Mouse (Mus musculus) left cerebral cortex, adult 8-10 months (tissue): Measurements from ENCODE around the gene Nfix. TPM values are rescaled to one million over a fixed set of nuclear protein-coding genes. Genes with fewer than 3 reads are reported as not detected.

ENCODE experiments used
- DNase-seq, 2 experiments: peaks; one replicate each; pipeline ENCODE4 v3.0.0; 2022; ENCODE audit warnings: low spot score in 2 of 2
- total RNA-seq, 4 experiments: library from RNA; stranded (reverse); gene quantifications; 2 replicates each; pipeline ENCODE4 v1.2.4; 2022

Gene Nfix
- total RNA-seq, 4 experiments from 2014 or later, result 352 to 438 (median 370) TPM

GRCm38 (mm10) chr8:84722530-84722849 is 77.7 kb downstream of the Nfix start:
- DNase-seq, result no peak

DNA sequence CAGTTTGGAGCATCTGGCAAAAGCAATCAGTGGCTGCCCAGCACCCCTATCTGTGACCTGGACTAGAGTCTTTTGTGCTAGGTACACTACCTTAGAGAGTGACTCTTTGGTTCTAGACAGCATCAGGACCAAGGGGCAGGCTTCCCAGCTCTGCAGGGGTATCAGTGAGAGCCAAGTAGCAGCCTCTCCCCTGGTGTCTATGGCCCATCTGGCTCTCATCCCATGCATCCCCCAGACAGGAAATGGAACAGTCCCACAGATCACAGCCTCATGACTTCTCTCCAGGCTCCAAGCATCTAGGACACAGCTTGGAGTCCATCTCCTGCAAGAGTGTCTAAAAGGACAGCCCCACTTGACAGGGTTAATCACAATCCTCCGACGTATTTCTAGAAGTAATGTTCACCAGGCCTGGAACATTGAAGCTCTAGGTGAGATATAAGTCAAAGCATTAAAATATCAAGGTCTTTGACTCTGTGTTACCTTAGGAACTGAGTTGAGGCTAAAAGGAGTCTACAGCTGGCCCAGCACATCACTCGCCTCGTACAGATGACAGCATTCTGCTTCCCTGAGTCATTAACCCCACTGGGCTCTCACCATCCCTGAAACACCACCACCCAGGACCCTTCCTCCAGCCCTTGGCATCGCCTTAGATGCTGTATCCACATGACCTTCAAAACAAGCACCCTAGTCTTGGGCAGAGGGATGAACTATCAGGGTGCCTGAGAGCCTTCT is 81.0 kb downstream of the Nfix start:
- DNase-seq, result no peak

- no peak for DNase-seq
Observed at GRCm38 (mm10) chr8:84718476-84718875, 81.7 kb downstream of the Nfix start.

DNA sequence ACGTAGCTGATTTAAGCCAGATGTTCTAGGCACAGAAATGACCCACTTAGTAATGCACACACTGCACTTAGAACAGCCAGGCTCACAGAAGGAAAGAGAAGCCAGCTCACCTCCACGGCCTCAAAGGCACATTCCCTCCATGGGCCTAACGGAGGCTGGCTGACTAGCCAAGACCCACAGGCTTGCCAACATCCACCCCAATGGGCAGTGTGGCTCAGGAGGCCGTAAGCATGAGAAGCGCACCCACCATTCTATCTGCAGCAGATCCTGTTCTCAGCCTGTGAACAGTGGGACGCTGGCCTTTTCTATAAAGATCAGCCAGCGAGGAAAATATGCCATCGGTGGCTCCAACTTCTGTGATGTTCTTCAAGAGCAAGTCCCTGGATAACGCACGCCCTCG is 83.4 kb downstream of the Nfix start:
- DNase-seq, result no peak

DNA sequence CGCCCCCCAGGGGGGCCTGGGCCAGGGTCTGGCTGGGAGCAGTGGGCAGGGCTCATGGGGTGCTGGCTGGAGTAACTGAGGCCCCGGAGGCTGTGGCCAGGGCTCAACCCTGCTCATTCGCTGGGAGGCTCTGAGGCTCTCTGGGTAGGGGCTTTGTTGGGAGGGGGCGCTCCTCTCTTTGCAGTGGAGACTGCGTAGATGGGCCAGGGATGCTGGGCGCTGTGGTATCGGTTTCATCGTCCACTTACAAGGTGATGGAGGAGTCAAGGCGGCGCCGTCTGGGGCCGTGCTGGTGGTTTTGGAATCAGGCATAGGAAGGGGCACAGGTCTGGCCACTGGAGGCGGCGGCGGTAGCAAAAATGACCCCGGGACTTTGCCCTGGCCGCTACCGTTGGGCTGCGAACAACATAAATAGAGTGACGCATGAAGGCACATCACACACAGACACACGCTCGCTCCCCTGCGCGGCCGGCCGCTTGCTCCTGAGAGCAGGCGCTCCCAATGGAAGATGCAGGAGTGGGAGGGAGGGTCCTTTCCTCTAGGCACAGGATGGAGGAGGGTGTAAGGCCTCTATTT is 84.2 kb downstream of the Nfix start:
- DNase-seq, result no peak

- no peak for DNase-seq
Observed at GRCm38 (mm10) chr8:84714161-84714560, 86.0 kb downstream of the Nfix start.

DNA sequence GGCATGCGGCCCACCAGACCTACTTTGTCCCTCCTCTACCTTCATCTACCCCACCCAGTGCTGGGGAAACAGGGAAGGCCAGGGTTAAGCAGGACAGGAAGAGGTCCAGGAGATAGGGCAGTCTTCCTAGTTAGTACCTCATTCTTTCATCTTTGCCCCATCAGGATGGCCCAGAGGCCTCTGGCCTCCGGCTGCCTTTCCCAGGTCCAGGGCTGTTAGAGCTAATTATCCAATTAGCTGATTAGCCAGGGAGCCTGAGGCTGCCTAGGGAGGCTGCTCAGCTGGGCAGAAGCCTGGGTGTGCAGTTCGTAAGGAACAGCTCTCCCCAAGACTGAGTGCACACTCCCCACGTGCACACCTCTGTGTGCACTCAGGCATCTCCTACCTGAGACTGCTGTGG is 86.8 kb downstream of the Nfix start:
- no peak for DNase-seq

DNA sequence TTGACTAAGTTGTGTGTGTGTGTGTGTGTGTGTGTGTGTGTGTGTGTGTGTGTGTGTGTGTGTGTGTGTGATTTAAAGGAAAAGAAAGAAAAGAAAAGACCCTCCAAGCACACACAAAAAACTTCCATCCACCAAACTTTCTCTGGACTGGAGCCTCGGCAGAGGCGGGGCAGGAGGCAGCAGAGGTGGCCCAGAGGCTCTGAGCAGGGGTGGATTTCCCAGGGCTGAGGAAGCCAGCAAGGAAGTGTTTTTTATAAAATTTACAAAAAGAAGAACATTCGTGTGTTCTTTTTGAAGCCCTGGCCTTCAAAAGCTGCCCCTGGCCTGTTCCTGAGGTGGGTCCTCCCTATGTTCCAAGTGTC is 87.4 kb downstream of the Nfix start:
- DNase-seq, result peak in 1 of 2 experiments; percentile 3

GRCm38 (mm10) chr8:84711933-84712758 is 88.0 kb downstream of the Nfix start:
- DNase-seq, result no peak

DNA sequence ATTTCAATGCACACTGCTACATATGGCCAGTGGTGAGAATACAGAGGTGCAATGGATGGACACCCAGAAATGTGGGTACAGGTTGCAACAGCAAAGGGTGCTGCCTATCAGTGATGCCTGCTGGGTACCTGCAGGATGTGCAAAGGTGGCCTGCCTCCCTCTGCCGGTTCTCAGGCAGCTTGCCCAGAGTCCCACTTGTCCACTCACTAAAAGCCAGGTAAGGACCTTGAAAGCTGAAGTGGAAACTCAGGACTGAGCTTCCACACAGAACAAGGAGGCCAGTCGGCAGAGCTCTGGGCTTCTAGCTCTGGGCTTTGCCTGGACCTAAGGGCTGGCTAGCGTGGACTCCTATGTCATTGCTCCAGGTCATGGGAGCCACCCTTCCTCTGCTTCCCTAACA is 88.8 kb downstream of the Nfix start:
- no peak for DNase-seq

GRCm38 (mm10) chr8:84709931-84710330 is 90.2 kb downstream of the Nfix start:
- no peak for DNase-seq

GRCm38 (mm10) chr8:84708774-84709475 is 91.2 kb downstream of the Nfix start:
- DNase-seq, result peak; percentile 82 to 85

GRCm38 (mm10) chr8:84708071-84708541 is 92.0 kb downstream of the Nfix start:
- no peak for DNase-seq

GRCm38 (mm10) chr8:84707267-84707883 is 92.8 kb downstream of the Nfix start:
- no peak for DNase-seq

GRCm38 (mm10) chr8:84706610-84707266 is 93.4 kb downstream of the Nfix start:
- DNase-seq, result no peak

- DNase-seq, result no peak
Observed at GRCm38 (mm10) chr8:84705960-84706359, 94.2 kb downstream of the Nfix start.

GRCm38 (mm10) chr8:84704867-84705831 is 95.0 kb downstream of the Nfix start:
- no peak for DNase-seq

DNA sequence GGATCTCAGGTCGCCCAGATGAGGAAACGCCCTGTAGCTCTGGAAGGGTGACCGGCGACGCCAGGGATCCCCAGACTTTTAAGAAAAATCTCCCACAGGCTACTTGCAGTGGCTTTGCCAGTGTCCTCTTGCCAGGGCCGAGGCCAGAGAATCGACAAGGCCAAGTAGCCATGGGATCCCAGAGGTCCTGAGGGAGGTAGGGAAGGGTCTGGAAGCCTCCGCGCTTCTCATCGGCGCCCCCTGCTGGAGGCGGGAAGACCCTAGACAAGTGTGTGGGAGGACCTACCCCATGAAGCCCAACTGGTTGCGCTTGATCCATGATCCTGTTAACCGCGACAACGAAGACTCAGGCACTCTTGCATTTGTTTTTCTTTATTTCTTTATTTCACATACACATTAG is 95.8 kb downstream of the Nfix start:
- no peak for DNase-seq

- DNase-seq, result peak in 1 of 2 experiments; percentile 16
Observed at GRCm38 (mm10) chr8:84703466-84704249, 96.5 kb downstream of the Nfix start.
